In genomic region chr4:126599971-126600754, GRCm38 (mm10) we compare ENCODE assay signal across 8 mouse cellular contexts. TPM values are rescaled to one million over a fixed set of nuclear protein-coding genes. Genes with fewer than 3 reads are reported as not detected.
DNase-seq lines count a peak whose midpoint lies in the region; ATAC-seq and TF ChIP-seq lines count a peak whose summit lies in the region.

No protein-coding gene starts in this region.

- H3K9me3 ChIP-seq in forebrain, embryonic 14.5 days (replicated peaks; ENCODE audit: control insufficient read depth, low read length): no peaks in the 10 kb centered on the region

- no peak overlapping the region for H3K27ac ChIP-seq in forebrain, embryonic 14.5 days (ENCODE audit: low read depth, low read length)

- peak; percentile 68 for DNase-seq in A20 (ENCODE audit: low read depth, low spot score)
- DNase-seq in CD4-positive, CD25-positive, alpha-beta regulatory T cell, adult 2 months (ENCODE audit: low read depth, low spot score): peak; percentile 72
- peak; percentile 4 for DNase-seq in c-Kit-negative CD71-positive TER-119-positive erythroid progenitor cells, embryonic 14.5 days (ENCODE audit: low read depth, low spot score)
- peak; percentile 87 for DNase-seq in forebrain, embryonic 14.5 days (ENCODE audit: low spot score)
- DNase-seq in kidney, adult 9 months: peak; percentile 57
- peak; percentile 54 for DNase-seq in lung, adult 2 months
- peak; percentile 80 for DNase-seq in retina, postnatal 1 day
- peak; percentile 19 for DNase-seq in yolk sac, embryonic 10.5 days (ENCODE audit: low spot score)

- peaks cover 2% of the 10 kb centered on the region; the same call in 1 of the 2 replicates for H3K27me3 ChIP-seq in forebrain, embryonic 14.5 days (replicated peaks; ENCODE audit: control insufficient read depth, insufficient read depth, low read length)

- 35% methylated on average over 8 of the region's 8 CpGs for WGBS in forebrain, embryonic 14.5 days
- 29% methylated on average over 8 of the region's 8 CpGs for WGBS in lung, adult 2 months

- peak; percentile 78 for TF ChIP-seq CTCF in lung, adult 2 months (IDR thresholded peaks at IDR 0.05; ENCODE audit: insufficient read depth, low read length)

- H3K4me1 ChIP-seq in forebrain, embryonic 14.5 days (ENCODE audit: control insufficient read depth, insufficient read depth, low read length): peaks cover 3% of the 10 kb centered on the region; the same call in 1 of the 2 replicates
- no peaks in the 10 kb centered on the region for H3K4me1 ChIP-seq in lung, adult 2 months (ENCODE audit: control insufficient read depth, insufficient read depth, low read length)

- no peak for TF ChIP-seq POLR2A in lung, adult 2 months (IDR thresholded peaks at IDR 0.05; ENCODE audit: borderline replicate concordance, extremely low read depth, low read depth, low read length)

- no peaks in the 10 kb centered on the region for H3K36me3 ChIP-seq in forebrain, embryonic 14.5 days (ENCODE audit: control insufficient read depth, insufficient read depth, low read length)

- H3K4me2 ChIP-seq in forebrain, embryonic 14.5 days (ENCODE audit: low read length): no peak overlapping the region

- 0 out of 2 replicates have a peak, but pooled peaks have one; percentile 19 for ATAC-seq in forebrain, embryonic 14.5 days

- no peak overlapping the region for H3K4me3 ChIP-seq in forebrain, embryonic 14.5 days (ENCODE audit: low read depth, low read length)
- H3K4me3 ChIP-seq in lung, adult 2 months (replicated peaks; ENCODE audit: extremely low read depth, low read depth, low read length): no peak overlapping the region

- H3K9ac ChIP-seq in forebrain, embryonic 14.5 days (ENCODE audit: low read length): no peak overlapping the region

RNA-seq across cellular contexts. Expression of gene 5730409E04Rik, which starts 9.5 kb away (rescaled TPM):
- 3.4 and 4.1 TPM in 2 replicates for polyA plus RNA-seq in forebrain, embryonic 14.5 days (2014; fragmentation: Nextera tagmentation; extraction: Ambion mirVana)
- 13.5 and 15.2 TPM in 2 replicates for polyA plus RNA-seq in lung, adult 2 months (2012; rRNA removed)

RNA-seq across cellular contexts. Expression of gene Clspn, which starts 43.4 kb away (rescaled TPM):
- 17.6 and 20.1 TPM in 2 replicates for polyA plus RNA-seq in forebrain, embryonic 14.5 days (2014; fragmentation: Nextera tagmentation; extraction: Ambion mirVana)
- polyA plus RNA-seq in lung, adult 2 months (2012; rRNA removed): 0.12 and 0.44 TPM in 2 replicates

Comparison
In these comparisons a context has a peak if more than half of its experiments do, and no peak if none do; other contexts are left out.
1. DNase-seq: peak in every context shown above with its lines; median percentile 87 in forebrain, embryonic 14.5 days; 80 in retina, postnatal 1 day; 72 in CD4-positive, CD25-positive, alpha-beta regulatory T cell, adult 2 months; 68 in A20; 57 in kidney, adult 9 months; 54 in lung, adult 2 months; 19 in yolk sac, embryonic 10.5 days; 4 in c-Kit-negative CD71-positive TER-119-positive erythroid progenitor cells, embryonic 14.5 days.
2. RNA of gene Clspn, which starts 43.4 kb away (polyA plus RNA-seq): 17.6 to 20.1 TPM in forebrain, embryonic 14.5 days; 0.12 to 0.44 TPM in lung, adult 2 months; every median in the first group is over 10 times any median in the second.